Mouse (Mus musculus) thymus, postnatal 0 days (tissue): Measurements from ENCODE around the gene Cdc25b. TPM values are rescaled to one million over a fixed set of nuclear protein-coding genes. Genes with fewer than 3 reads are reported as not detected.
A peak's percentile ranks its signal among the peaks of the same experiment; 100 is the strongest.

Source experiments
- DNase-seq: peaks from one replicate; pipeline ENCODE4 v3.0.0-alpha.2; 2015; ENCODE audit warnings: low spot score
- polyA plus RNA-seq: library from polyadenylated mRNA; unstranded; fragments of >200 nt; fragmentation: Nextera tagmentation; extraction: Ambion mirVana; gene quantifications from 2 replicates; pipeline ENCODE4 v1.2.1, GENCODE M21; 2015

Gene Cdc25b
- polyA plus RNA-seq, 1 experiment from 2014 or later = 58.6 TPM

DNA sequence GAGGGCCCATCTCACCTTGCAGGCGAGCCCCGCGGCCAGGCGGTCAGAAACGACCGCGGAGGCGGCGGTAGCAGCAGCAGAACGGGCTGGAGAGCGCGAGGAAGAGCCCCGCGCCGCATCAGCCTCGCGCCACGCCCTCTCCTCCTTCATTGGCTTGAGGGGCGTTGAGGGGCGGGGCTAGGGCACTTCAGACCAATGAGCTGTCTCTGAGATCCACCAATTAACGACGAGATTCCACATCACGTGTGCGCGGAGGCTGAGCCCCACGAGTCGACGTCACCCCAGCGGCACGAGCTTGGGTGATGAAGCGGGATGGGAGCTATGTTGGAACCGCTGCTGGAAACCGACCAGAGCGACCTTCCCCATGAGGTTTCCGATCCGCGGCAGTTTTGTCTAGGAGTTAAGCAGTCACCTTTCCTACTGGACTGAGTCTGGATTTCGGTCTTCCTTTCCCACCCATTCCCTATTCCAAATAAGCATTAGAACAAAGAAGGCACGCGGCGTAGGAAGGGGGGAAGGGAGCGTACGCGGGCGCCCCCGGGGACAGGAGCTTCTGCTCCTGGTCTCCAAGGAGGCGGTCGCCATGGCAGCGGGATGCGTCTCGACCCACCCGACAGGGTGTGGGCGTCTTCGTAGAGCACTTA, 26.7 kb upstream of the Cdc25b start, which contains the start of gene 1700037H04Rik:
Gene 1700037H04Rik (minus strand): TSS at position 144 of the 644 bp plus-strand sequence.
- DNase-seq = peak; percentile 98

GRCm38 (mm10) chr2:131160671-131161111, 26.1 kb upstream of the Cdc25b start:
- no peak for DNase-seq

GRCm38 (mm10) chr2:131163924-131164323, 22.8 kb upstream of the Cdc25b start:
- DNase-seq = no peak

DNA sequence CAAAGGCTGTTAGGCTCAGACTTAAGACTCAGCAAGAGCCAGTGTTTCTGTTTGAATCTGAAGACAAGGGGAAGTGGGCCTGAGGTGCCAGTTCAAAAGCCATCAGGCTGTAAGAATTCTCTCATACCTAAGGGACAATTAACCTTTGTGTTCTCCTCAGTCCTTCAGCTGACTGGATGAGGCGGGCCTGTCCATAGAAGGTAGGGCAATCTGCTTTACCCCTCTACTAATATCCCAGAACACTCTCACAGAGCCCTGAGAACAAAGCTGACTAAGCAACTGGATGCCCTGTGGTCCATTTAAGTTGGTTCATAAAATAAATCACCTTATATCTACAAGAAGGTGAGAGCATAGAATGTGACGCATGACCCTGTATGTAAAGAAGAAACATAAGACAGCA, 20.6 kb upstream of the Cdc25b start:
- DNase-seq = no peak

- DNase-seq = no peak
Measured at GRCm38 (mm10) chr2:131167984-131168383, 18.8 kb upstream of the Cdc25b start.

- DNase-seq = no peak
Measured at GRCm38 (mm10) chr2:131168914-131169313, 17.8 kb upstream of the Cdc25b start.

- DNase-seq = no peak
Measured at GRCm38 (mm10) chr2:131170936-131171335, 15.8 kb upstream of the Cdc25b start.

GRCm38 (mm10) chr2:131171401-131172104, 15.2 kb upstream of the Cdc25b start:
- peak; percentile 20 for DNase-seq

- no peak for DNase-seq
Measured at GRCm38 (mm10) chr2:131172322-131172721, 14.4 kb upstream of the Cdc25b start.

DNA sequence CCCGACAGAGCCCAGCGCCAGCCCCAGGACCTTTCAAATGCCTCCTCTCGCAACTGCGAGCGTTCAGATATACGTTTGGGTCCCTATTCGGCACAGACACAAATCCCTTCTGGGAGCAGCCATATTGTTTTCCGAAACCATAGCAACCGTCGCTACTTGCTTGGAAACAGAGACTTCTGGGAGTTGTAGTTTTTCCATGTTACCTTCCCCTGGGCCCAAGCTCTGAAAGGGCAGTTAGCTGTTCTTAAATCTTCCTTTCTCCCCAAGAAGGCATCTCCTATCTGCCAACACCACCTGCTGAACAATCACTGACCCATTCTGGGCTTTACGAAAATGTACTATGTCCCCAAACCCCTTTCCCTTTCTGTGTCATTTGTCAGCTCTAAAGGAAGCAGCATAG, 12.0 kb upstream of the Cdc25b start:
- peak; percentile 86 for DNase-seq

DNA sequence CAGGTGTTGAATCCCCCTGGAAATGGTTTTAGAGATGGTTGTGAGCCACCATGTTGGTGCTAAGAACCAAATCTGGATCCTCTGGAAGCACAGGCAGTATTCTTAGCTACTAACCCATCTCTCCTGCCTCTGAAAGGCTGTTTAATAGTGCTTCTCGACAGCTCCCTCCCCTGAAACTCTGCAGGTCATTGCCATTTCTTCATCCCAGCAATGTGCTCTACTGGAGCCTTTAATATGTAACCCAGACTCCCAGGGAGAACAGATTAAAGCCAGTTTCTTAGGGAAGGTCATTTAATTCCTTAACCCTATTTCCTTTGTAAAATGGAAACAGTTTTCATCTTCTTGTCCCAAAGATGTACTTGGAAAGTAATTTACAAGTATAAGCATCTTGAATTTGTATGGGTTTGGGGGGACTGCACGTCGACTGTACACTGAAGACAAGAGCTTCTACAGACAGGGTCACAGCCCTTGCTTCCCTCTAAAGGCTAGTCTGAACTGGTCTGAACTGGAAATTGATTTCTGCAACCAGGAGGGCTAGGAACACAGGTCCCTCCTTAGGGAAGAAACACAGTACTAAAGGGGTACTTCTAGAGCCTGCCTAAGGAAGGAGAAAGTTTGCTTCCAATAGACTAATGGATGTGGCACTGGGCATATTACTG, 11.3 kb upstream of the Cdc25b start:
- DNase-seq = no peak

- DNase-seq = no peak
Measured at GRCm38 (mm10) chr2:131175945-131176309, 10.8 kb upstream of the Cdc25b start.

GRCm38 (mm10) chr2:131176491-131176890, 10.3 kb upstream of the Cdc25b start:
- DNase-seq = no peak

- no peak for DNase-seq
Measured at GRCm38 (mm10) chr2:131177932-131178331, 8.8 kb upstream of the Cdc25b start.

DNA sequence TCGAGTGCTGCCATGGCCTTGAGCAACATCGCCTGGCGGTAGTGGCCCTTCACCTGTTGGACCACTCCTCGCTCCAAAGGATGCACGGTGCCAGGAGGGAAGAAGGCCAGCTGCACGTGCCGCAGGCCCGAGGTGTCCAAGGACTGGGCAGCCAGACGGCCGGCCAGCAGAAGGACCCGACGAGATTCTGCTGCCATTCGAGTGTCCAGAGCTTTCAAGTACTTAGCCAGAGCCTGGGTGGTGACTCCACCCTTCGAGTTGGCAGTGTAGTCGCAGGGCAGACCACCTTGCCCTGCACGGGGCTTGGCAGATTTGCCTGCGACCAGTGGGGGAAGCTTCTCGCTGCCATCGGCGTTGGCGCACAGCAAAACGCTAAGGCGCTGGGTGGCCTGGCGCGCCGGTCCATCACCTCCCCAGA, 7.9 kb upstream of the Cdc25b start:
- no peak for DNase-seq

GRCm38 (mm10) chr2:131179246-131179886, 7.4 kb upstream of the Cdc25b start:
- DNase-seq = peak; percentile 59

GRCm38 (mm10) chr2:131179990-131180587, 6.7 kb upstream of the Cdc25b start, which contains the start of gene Cenpb:
Gene Cenpb (minus strand): TSS chr2:131180067.
- peak; percentile 73 for DNase-seq

DNA sequence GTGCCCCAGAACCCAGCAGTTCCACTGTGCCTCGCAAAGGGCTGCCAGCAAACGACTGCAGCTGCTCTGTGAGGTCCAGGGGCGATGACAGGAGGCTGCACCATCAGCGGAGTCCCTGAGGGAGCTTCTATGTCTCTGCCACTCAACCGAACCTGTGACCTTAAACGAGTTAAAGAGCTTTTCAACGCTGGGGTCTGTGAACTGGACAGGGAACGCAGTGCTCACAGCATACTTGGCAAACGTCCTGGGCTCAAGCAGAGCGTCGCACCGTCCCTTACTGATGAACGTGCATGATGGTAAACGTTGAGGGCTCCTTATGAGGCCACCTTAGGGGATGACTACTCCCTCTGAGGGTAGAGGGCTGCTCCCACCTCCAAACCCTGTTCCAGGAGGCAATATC, 406 bp upstream of the Cdc25b start:
- DNase-seq = no peak

DNA sequence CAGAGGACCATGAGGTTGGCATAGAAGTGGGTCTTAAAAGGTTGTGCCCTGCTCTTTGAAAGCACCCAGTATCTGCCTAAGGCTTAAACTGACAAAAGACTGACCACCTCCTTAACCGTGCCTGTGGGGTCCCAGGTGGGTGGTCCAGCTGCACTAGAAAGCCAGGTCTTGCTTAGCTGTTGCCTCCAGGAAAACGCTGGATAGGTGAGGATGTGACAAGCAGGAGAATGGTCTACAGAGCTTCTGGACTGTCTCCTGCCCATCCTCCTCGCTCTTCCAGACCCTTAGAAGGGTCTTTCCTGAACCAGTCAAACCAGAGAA, 813 bp downstream of the Cdc25b start:
- no peak for DNase-seq

DNA sequence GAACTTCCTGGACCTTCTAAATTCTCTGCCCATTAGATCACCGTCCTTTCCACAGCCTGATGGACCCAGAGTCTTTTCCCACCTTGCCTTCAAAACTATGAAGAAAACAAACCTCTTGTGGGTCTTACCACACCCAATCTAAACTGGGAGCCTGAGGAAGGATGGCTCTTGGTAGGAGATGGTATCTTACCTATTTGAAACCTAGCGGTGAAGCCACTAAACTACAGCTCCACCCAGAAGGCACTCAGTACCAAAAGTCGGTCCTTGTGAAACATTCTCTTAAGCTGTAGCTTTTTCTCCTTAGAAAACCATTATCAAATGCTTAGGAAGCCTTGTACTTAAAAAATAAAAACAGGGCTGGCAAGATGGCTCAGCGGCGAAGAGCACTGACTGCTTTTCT, 1.6 kb downstream of the Cdc25b start:
- DNase-seq = peak; percentile 21

DNA sequence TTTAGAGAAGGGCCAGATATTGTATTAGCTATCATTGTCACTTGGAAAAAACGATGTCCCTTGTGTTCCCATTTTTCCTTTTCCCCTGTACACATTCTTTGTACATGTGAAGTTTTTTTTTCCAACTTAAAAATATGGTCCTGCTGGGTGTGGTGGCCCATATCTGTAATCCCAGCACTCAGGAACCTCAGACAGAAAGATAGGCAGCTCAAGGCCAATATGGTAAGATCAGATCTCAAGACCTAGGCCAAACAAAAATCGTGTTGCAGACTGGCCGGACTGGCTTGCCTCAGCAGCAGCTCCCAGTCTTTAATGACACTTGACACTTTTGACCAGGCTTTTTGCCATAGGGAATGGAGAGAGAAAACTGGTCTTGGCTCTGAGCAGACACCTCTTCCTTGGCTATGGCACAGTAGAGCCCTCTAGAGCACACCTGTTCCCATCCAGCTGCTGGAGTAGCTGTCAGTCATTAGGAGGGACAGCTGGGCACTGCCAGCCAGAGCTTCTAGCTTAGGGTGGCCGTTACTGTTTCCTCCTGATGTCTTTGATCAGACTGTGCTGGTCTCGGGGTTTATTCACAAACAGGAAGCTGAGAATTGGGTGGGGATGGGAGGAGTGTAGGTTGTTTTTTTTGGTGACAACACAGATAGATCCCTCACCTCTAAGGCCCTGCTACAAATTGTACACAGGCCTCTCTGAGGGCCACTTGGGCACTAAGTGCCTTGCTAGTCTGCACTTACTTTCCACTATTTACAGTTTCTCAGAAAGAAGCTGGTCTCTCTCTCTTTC, 3.0 kb downstream of the Cdc25b start:
- peak; percentile 59 for DNase-seq
